Mouse (Mus musculus) myocyte (in vitro differentiated cells): ENCODE results near the gene March7.

Source experiments
- CEBPB ChIP-seq: IDR thresholded peaks from 2 replicates; pipeline ENCODE4 v1.6.1; 2011; ENCODE audit warnings: mild to moderate bottlenecking, moderate library complexity; ENCODE audit not compliant: poor library complexity, insufficient read depth, severe bottlenecking
- MAX ChIP-seq: IDR thresholded peaks from one replicate; pipeline ENCODE4 v1.6.1; 2011; ENCODE audit warnings: low read depth, mild to moderate bottlenecking, control low read depth
- MYOD1 ChIP-seq, 3 experiments: IDR thresholded peaks; one replicate each; pipeline ENCODE4 v1.6.1; 2011; ENCODE audit warnings: control low read depth in 2 of 3, low read depth in 2 of 3, mild to moderate bottlenecking in 2 of 3, moderate library complexity in 1 of 3; ENCODE audit not compliant: insufficient read length in 2 of 3, control insufficient read depth in 1 of 3
- MYOG ChIP-seq, 3 experiments: IDR thresholded peaks; one replicate each; pipeline ENCODE4 v1.6.1; 2011; ENCODE audit warnings: control low read depth in 2 of 3, low read depth in 2 of 3, mild to moderate bottlenecking in 2 of 3; ENCODE audit not compliant: insufficient read length in 2 of 3, control insufficient read depth in 1 of 3, insufficient read depth in 1 of 3
- POLR2A ChIP-seq: IDR thresholded peaks from one replicate; pipeline ENCODE4 v1.6.1; 2011; ENCODE audit warnings: low read depth, mild to moderate bottlenecking, control low read depth, moderate library complexity; ENCODE audit not compliant: insufficient read length
- POLR2AphosphoS2 ChIP-seq: IDR thresholded peaks from one replicate; pipeline ENCODE4 v1.6.1; 2011; ENCODE audit warnings: low read depth, control low read depth; ENCODE audit not compliant: insufficient read length
- SRF ChIP-seq: IDR thresholded peaks from one replicate; pipeline ENCODE4 v1.6.1; 2011; ENCODE audit warnings: low read depth; ENCODE audit not compliant: control insufficient read depth, insufficient read length
- TCF12 ChIP-seq: IDR thresholded peaks from one replicate; pipeline ENCODE4 v1.6.1; 2011; ENCODE audit warnings: mild to moderate bottlenecking, control low read depth; ENCODE audit not compliant: poor library complexity, insufficient read depth, severe bottlenecking
- TCF3 ChIP-seq: IDR thresholded peaks from one replicate; pipeline ENCODE4 v1.6.1; 2011; ENCODE audit warnings: low read depth, control low read depth; ENCODE audit not compliant: insufficient read length
- USF1 ChIP-seq: IDR thresholded peaks from one replicate; pipeline ENCODE4 v1.6.1; 2011; ENCODE audit warnings: low read depth, mild to moderate bottlenecking, control low read depth, moderate library complexity

DNA sequence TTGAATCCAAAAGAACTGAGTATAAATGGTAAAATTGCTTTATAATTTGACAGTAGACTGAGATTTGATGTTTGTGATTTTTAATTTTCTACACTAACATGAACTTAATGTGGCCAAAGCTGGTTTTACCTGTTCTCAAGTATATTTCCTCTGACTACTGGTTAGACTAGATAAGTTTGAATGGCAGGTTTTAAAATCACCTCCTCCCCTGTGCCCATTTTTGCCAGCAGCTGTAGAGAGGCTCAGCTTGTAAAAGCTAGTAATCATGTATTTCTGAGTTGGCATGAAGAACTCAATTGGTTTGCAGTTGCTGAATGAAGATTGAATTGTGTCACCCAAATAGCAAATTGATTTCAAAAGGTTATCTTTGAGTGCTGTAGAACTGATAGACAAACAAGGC lies 2.8 kb downstream of the March7 start:
- TF ChIP-seq POLR2A (no peak), CEBPB (no peak), USF1 (no peak), MAX (no peak), POLR2AphosphoS2 (no peak), MYOD1 (IDR thresholded peaks at IDR 0.05; ENCODE audit: control insufficient read depth in 1 of 3, insufficient read length in 2 of 3, low read depth in 2 of 3) (no peak), TCF12 (no peak), TCF3 (no peak), SRF (no peak), MYOG (IDR thresholded peaks at IDR 0.05; ENCODE audit: control insufficient read depth in 1 of 3, insufficient read depth in 1 of 3, insufficient read length in 2 of 3, low read depth in 2 of 3) (no peak)
